ENCODE assay signal across 30 mouse cellular contexts in genomic region chr6:8623045-8623444, GRCm38 (mm10).
A peak's percentile ranks its signal among the peaks of the same experiment; 100 is the strongest.
DNase-seq lines count a peak whose midpoint lies in the region; ATAC-seq lines count a peak whose summit lies in the region.
"Had no signal": no experiment of that assay in that cellular context is flagged by ENCODE, and none has a peak within 500 bp of the region (broad histone marks: within the 10 kb centered on the region; RNA-seq: fewer than 3 reads in every experiment).

No protein-coding gene starts in this region.

- peak; percentile 93 for ATAC-seq in frontal cortex, adult (ENCODE audit: low TSS enrichment)
- ATAC-seq: forebrain, embryonic 14.5 days; hindbrain, embryonic 16.5 days had no signal

- WGBS in hindbrain, embryonic 10.5 days: 86% methylated on average over 3 of the region's 3 CpGs

- H3K27me3 ChIP-seq in splenic B cell, adult 2 months (ENCODE audit: control insufficient read depth, insufficient read depth, low read length, poor library complexity, severe bottlenecking): no peaks in the 10 kb centered on the region
- no peaks in the 10 kb centered on the region for H3K27me3 ChIP-seq in hindbrain, embryonic 10.5 days (ENCODE audit: insufficient read depth, poor library complexity, severe bottlenecking)
- H3K27me3 ChIP-seq: kidney, embryonic 15.5 days; limb, embryonic 15.5 days; neural tube, embryonic 15.5 days had no signal

- no peak overlapping the region for H3K27ac ChIP-seq in hindbrain, embryonic 10.5 days
- H3K27ac ChIP-seq: kidney, embryonic 15.5 days; limb, embryonic 10.5 days; limb, embryonic 15.5 days; liver, embryonic 14.5 days; neural tube, embryonic 15.5 days had no signal

- no peaks in the 10 kb centered on the region for H3K4me1 ChIP-seq in hindbrain, embryonic 10.5 days (replicated peaks)
- H3K4me1 ChIP-seq: kidney, embryonic 15.5 days; limb, embryonic 10.5 days; limb, embryonic 15.5 days; neural tube, embryonic 15.5 days had no signal

- no peak overlapping the region for H3K4me3 ChIP-seq in hindbrain, embryonic 10.5 days
- H3K4me3 ChIP-seq: kidney, embryonic 15.5 days; limb, embryonic 10.5 days; limb, embryonic 15.5 days; neural tube, embryonic 15.5 days had no signal

- no peaks in the 10 kb centered on the region for H3K9me3 ChIP-seq in hindbrain, embryonic 10.5 days
- H3K9me3 ChIP-seq: G1E; kidney, embryonic 15.5 days; limb, embryonic 10.5 days; limb, embryonic 15.5 days; neural tube, embryonic 15.5 days had no signal

- DNase-seq in frontal cortex, postnatal 25 days (ENCODE audit: low spot score in 2 of 2): no peak
- DNase-seq in 3T3-L1 (ENCODE audit: low read depth, low spot score) (peak; percentile 86), NIH3T3 (ENCODE audit: low read depth) (peak; percentile 10)
- DNase-seq in splenic B cell, adult 2 months (ENCODE audit: low read depth, low spot score): peak; percentile 37
- DNase-seq in hindbrain, embryonic 10.5 days (ENCODE audit: low spot score): no peak
- no peak for DNase-seq in spleen, postnatal 4 days (ENCODE audit: low spot score in 2 of 2)
- DNase-seq: adrenal gland, adult 2 months; adrenal gland, postnatal 36 days; B cell, adult 2 months; cerebellum, adult 9-10 months; cerebellum, postnatal 36 days; heart, postnatal 4 days; kidney, adult 18-20 months; kidney, postnatal 4 days; lung, adult 2 months; lung, postnatal 14 days; midbrain, embryonic 14.5 days; retina, postnatal 1 day; right cerebral cortex, postnatal 14 days; thymus, adult 18-20 months; thymus, postnatal 36 days had no signal

- no peaks in the 10 kb centered on the region for H3K36me3 ChIP-seq in splenic B cell, adult 2 months (ENCODE audit: control insufficient read depth, insufficient read depth, low read length, poor library complexity, severe bottlenecking)
- H3K36me3 ChIP-seq in hindbrain, embryonic 10.5 days: no peaks in the 10 kb centered on the region
- H3K36me3 ChIP-seq: G1E; kidney, embryonic 15.5 days; limb, embryonic 10.5 days; limb, embryonic 15.5 days; neural tube, embryonic 15.5 days had no signal

Comparison
In these comparisons a context has a peak if more than half of its experiments do, and no peak if none do; other contexts are left out.
1. DNase-seq: peak in 3T3-L1 (single experiment), NIH3T3 (single experiment) and splenic B cell, adult 2 months (single experiment); none in frontal cortex, postnatal 25 days (0 of 2), hindbrain, embryonic 10.5 days (single experiment) and spleen, postnatal 4 days (0 of 2).